Mouse (Mus musculus) stomach, postnatal 0 days (tissue): ENCODE results near the gene Pink1. TPM values are rescaled to one million over a fixed set of nuclear protein-coding genes. Genes with fewer than 3 reads are reported as not detected.

Experiments used
- ATAC-seq: fragments of 200-750 bp; cut with Nextera tagmentation; 2 replicates; pipeline ENCODE4 v1.8.0; 2017; ENCODE audit not compliant: low FRiP score, low TSS enrichment
- DNase-seq: peaks from one replicate; pipeline ENCODE4 v3.0.0-alpha.2; 2016; ENCODE audit warnings: low spot score
- H3K27ac ChIP-seq: fragments of 300-500 bp; sonication (generic); replicated peaks from 2 replicates; pipeline ENCODE4 v1.5.1; 2014; ENCODE audit warnings: mild to moderate bottlenecking, control low read depth
- H3K27me3 ChIP-seq: fragments of 300-500 bp; sonication (generic); 2 replicates; pipeline ENCODE4 v1.6.1; 2014; ENCODE audit warnings: low read length; ENCODE audit not compliant: control insufficient read depth, insufficient read depth
- H3K36me3 ChIP-seq: fragments of 300-500 bp; sonication (generic); 2 replicates; pipeline ENCODE4 v1.6.1; 2014; ENCODE audit warnings: low read length, mixed read lengths; ENCODE audit not compliant: control insufficient read depth, insufficient read depth
- H3K4me1 ChIP-seq: fragments of 300-500 bp; sonication (generic); replicated peaks from 2 replicates; pipeline ENCODE4 v1.6.1; 2014; ENCODE audit warnings: antibody characterized with exemption; ENCODE audit not compliant: control insufficient read depth, insufficient read depth
- H3K4me2 ChIP-seq: fragments of 300-500 bp; sonication (generic); replicated peaks from 2 replicates; pipeline ENCODE4 v1.6.1; 2014; ENCODE audit warnings: low read depth, mild to moderate bottlenecking, control low read depth, moderate library complexity
- H3K4me3 ChIP-seq: fragments of 300-500 bp; sonication (generic); 2 replicates; pipeline ENCODE4 v1.5.1; 2014; ENCODE audit warnings: low read depth, low read length, control low read depth
- H3K9ac ChIP-seq: fragments of 300-500 bp; sonication (generic); 2 replicates; pipeline ENCODE4 v1.6.1; 2014; ENCODE audit warnings: mild to moderate bottlenecking, low read length, control low read depth, mixed read lengths
- H3K9me3 ChIP-seq: fragments of 300-500 bp; sonication (generic); 2 replicates; pipeline ENCODE4 v1.6.1; 2016; ENCODE audit warnings: low read length; ENCODE audit not compliant: control insufficient read depth
- CTCF ChIP-seq: IDR thresholded peaks from 2 replicates; pipeline ENCODE4 v1.5.1; 2016; ENCODE audit warnings: antibody characterized with exemption, low read depth, mild to moderate bottlenecking, moderate library complexity
- EP300 ChIP-seq: optimal IDR thresholded peaks from 2 replicates; pipeline ENCODE3; 2016; ENCODE audit warnings: antibody characterized with exemption
- WGBS: fragments of 180-500 bp; shearing (Covaris S2); extraction: QIAGEN DNeasy Blood & Tissue Kit; methylation state at CpG from one replicate; pipeline ENCODE4 v1.1.7; 2014; 5-methylcytosine and 5-hydroxymethylcytosine counted together
- polyA plus RNA-seq: library from polyadenylated mRNA; unstranded; fragments of >200 nt; fragmentation: Nextera tagmentation; extraction: Ambion mirVana; gene quantifications from 2 replicates; pipeline ENCODE4 v1.2.1, GENCODE M21; 2015

Pink1 gene
- polyA plus RNA-seq, 1 experiment from 2014 or later = 62.1 TPM

GRCm38 (mm10) chr4:138356141-138356540 is 30.0 kb upstream of the Pink1 start:
- no peak overlapping the region for H3K4me3 ChIP-seq
- whole genome bisulfite sequencing = 68% methylated on average over 8 of the region's 8 CpGs
- H3K27me3 ChIP-seq = no peaks in the 10 kb centered on the region
- no peaks in the 10 kb centered on the region for H3K9me3 ChIP-seq
- ATAC-seq (no peak), DNase-seq (no peak)
- no peak overlapping the region for H3K27ac ChIP-seq
- no peaks in the 10 kb centered on the region for H3K36me3 ChIP-seq
- TF ChIP-seq EP300 (no peak), CTCF (no peak)
- H3K9ac ChIP-seq = no peak overlapping the region
- H3K4me2 ChIP-seq = no peak overlapping the region
- no peaks in the 10 kb centered on the region for H3K4me1 ChIP-seq

- ATAC-seq = no peak
- TF ChIP-seq EP300 (no peak), CTCF (no peak)
- Histone ChIP-seq H3K27ac (no peak overlapping the region), H3K4me1 (no peaks in the 10 kb centered on the region), H3K36me3 (no peaks in the 10 kb centered on the region), H3K4me2 (no peak overlapping the region), H3K9me3 (no peaks in the 10 kb centered on the region), H3K27me3 (no peaks in the 10 kb centered on the region), H3K4me3 (no peak overlapping the region), H3K9ac (no peak overlapping the region)
- no peak for DNase-seq
- WGBS = 86% methylated on average over 2 of the region's 2 CpGs
Measured at GRCm38 (mm10) chr4:138355496-138355895, 29.4 kb upstream of the Pink1 start.

- H3K27me3 ChIP-seq = no peaks in the 10 kb centered on the region
- no peak overlapping the region for H3K27ac ChIP-seq
- DNase-seq = no peak
- H3K9me3 ChIP-seq = no peaks in the 10 kb centered on the region
- H3K9ac ChIP-seq = no peak overlapping the region
- 73% methylated on average over 10 of the region's 10 CpGs for WGBS
- no peak overlapping the region for H3K4me3 ChIP-seq
- TF ChIP-seq CTCF (peak; percentile 33; the same call in 1 of the 2 replicates), EP300 (no peak)
- no peaks in the 10 kb centered on the region for H3K36me3 ChIP-seq
- H3K4me1 ChIP-seq = no peaks in the 10 kb centered on the region
- H3K4me2 ChIP-seq = no peak overlapping the region
- ATAC-seq = no peak
Measured at GRCm38 (mm10) chr4:138353438-138354171, 27.5 kb upstream of the Pink1 start.

GRCm38 (mm10) chr4:138352692-138353091 is 26.6 kb upstream of the Pink1 start:
- ATAC-seq = no peak
- Histone ChIP-seq H3K27ac (no peak overlapping the region), H3K4me2 (no peak overlapping the region), H3K27me3 (no peaks in the 10 kb centered on the region), H3K36me3 (no peaks in the 10 kb centered on the region), H3K9ac (no peak overlapping the region), H3K9me3 (no peaks in the 10 kb centered on the region), H3K4me3 (no peak overlapping the region), H3K4me1 (no peaks in the 10 kb centered on the region)
- WGBS = 82% methylated on average over 6 of the region's 6 CpGs
- no peak for TF ChIP-seq EP300
- DNase-seq = no peak

- WGBS = 85% methylated on average over 5 of the region's 5 CpGs
- TF ChIP-seq EP300 (no peak), CTCF (no peak)
- Histone ChIP-seq H3K9ac (no peak overlapping the region), H3K4me2 (no peak overlapping the region), H3K36me3 (no peaks in the 10 kb centered on the region), H3K4me3 (no peak overlapping the region), H3K27ac (no peak overlapping the region), H3K9me3 (no peaks in the 10 kb centered on the region), H3K27me3 (no peaks in the 10 kb centered on the region), H3K4me1 (no peaks in the 10 kb centered on the region)
- ATAC-seq = no peak
- no peak for DNase-seq
Measured at GRCm38 (mm10) chr4:138351821-138352220, 25.7 kb upstream of the Pink1 start.

- DNase-seq (peak; percentile 56), ATAC-seq (peak; percentile 70)
- H3K27ac ChIP-seq = peak overlapping the region; percentile 70
- 60% methylated on average over 7 of the region's 7 CpGs for WGBS
- TF ChIP-seq EP300 (no peak), CTCF (no peak)
- no peaks in the 10 kb centered on the region for H3K9me3 ChIP-seq
- H3K27me3 ChIP-seq = no peaks in the 10 kb centered on the region
- no peak overlapping the region for H3K4me3 ChIP-seq
- H3K4me1 ChIP-seq = no peaks in the 10 kb centered on the region
- no peak overlapping the region for H3K9ac ChIP-seq
- no peaks in the 10 kb centered on the region for H3K36me3 ChIP-seq
- H3K4me2 ChIP-seq = no peak overlapping the region
Measured at GRCm38 (mm10) chr4:138348716-138349115, 22.6 kb upstream of the Pink1 start.
